Mouse (Mus musculus) megakaryocyte, embryonic 14.5 days (primary cell): ENCODE data around the gene Srgap3. TPM values are rescaled to one million over a fixed set of nuclear protein-coding genes. Genes with fewer than 3 reads are reported as not detected.

Source experiments
- H3K27me3 ChIP-seq: replicated peaks from 2 replicates; pipeline ENCODE3; 2012; ENCODE audit warnings: inconsistent platforms
- H3K36me3 ChIP-seq: replicated peaks from 2 replicates; pipeline ENCODE3; 2012; ENCODE audit warnings: low read length, inconsistent platforms, mixed read lengths
- H3K4me1 ChIP-seq: 2 replicates; pipeline ENCODE4 v1.6.1; 2012; ENCODE audit warnings: inconsistent platforms
- H3K4me3 ChIP-seq: replicated peaks from 2 replicates; pipeline ENCODE3; 2012; ENCODE audit warnings: moderate library complexity, mild to moderate bottlenecking, inconsistent platforms
- H3K9me3 ChIP-seq: 2 replicates; pipeline ENCODE4 v1.6.1; 2012; ENCODE audit warnings: inconsistent platforms
- FLI1 ChIP-seq: IDR thresholded peaks from 2 replicates; pipeline ENCODE4 v1.6.1; 2012; ENCODE audit warnings: low read length, inconsistent platforms, mixed read lengths
- GATA1 ChIP-seq: IDR thresholded peaks from 3 replicates; pipeline ENCODE4 v1.6.1; 2012; ENCODE audit warnings: mixed read lengths, low read length, inconsistent platforms, borderline replicate concordance
- polyA plus RNA-seq: library from polyadenylated mRNA; stranded (reverse); fragments of >175 nt; gene quantifications from 2 replicates; pipeline ENCODE4 v1.2.3, GENCODE M21; 2012; ENCODE audit warnings: low replicate concordance; ENCODE audit not compliant: insufficient read depth

The Srgap3 gene
- polyA plus RNA-seq, 1 experiment: 8.3 TPM

DNA sequence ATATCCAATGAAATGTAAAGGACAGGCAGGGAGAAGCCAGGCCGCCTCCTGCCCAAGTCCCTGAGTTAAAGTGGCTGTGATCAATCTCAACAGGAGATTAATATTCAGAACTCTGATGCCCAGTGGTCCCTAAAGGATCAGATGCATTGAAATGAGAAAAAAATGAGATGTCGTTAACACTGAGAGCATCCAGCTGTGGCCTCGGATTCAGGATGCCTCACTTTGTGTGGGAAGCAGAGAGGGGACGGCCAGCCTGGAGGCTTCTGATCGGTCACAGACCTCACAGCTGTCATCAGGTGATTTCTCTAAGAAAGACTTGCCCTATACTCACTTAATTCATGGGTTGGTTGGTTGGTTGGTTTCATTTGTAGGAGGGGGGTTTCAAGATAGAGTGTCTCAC is 106.7 kb downstream of the Srgap3 start:
- Histone ChIP-seq H3K27me3 (no peaks in the 10 kb centered on the region), H3K9me3 (no peaks in the 10 kb centered on the region), H3K4me1 (peaks cover 87% of the 10 kb centered on the region), H3K4me3 (no peak overlapping the region), H3K36me3 (peaks cover 62% of the 10 kb centered on the region)
- TF ChIP-seq FLI1 (no peak), GATA1 (no peak)

- Histone ChIP-seq H3K9me3 (no peaks in the 10 kb centered on the region), H3K27me3 (no peaks in the 10 kb centered on the region), H3K36me3 (peaks cover 52% of the 10 kb centered on the region), H3K4me1 (peaks cover 83% of the 10 kb centered on the region), H3K4me3 (no peak overlapping the region)
- TF ChIP-seq FLI1: no peak
- no peak for TF ChIP-seq GATA1
Observed at GRCm38 (mm10) chr6:112839391-112839790, 107.7 kb downstream of the Srgap3 start.

- Histone ChIP-seq H3K4me1 (peaks cover 83% of the 10 kb centered on the region), H3K4me3 (no peak overlapping the region), H3K9me3 (no peaks in the 10 kb centered on the region), H3K36me3 (peaks cover 47% of the 10 kb centered on the region), H3K27me3 (no peaks in the 10 kb centered on the region)
- TF ChIP-seq FLI1: no peak
- no peak for TF ChIP-seq GATA1
Observed at GRCm38 (mm10) chr6:112838879-112839278, 108.2 kb downstream of the Srgap3 start.

DNA sequence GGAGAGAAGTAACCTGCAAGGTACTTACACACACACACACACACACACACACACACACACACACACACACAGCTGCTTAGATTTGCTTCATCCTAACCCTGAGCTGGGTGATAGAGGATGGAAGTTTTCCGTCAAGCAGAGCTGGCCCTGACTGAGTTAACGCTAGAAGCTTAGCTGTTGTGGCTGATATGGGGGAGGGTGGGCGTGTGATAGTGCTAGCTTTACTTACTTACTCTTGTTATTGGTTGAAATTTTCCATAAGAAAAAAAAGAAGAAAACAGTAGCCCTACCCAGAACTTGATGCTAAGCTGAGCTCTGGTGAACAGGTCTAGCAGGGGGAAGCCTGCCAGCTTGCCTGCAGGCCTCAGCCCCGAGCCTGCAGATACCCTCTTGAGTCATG is 110.4 kb downstream of the Srgap3 start:
- Histone ChIP-seq H3K36me3 (peaks cover 47% of the 10 kb centered on the region), H3K27me3 (no peaks in the 10 kb centered on the region), H3K4me1 (peaks cover 89% of the 10 kb centered on the region), H3K9me3 (no peaks in the 10 kb centered on the region), H3K4me3 (no peak overlapping the region)
- no peak for TF ChIP-seq GATA1
- no peak for TF ChIP-seq FLI1

GRCm38 (mm10) chr6:112835413-112835812 is 111.7 kb downstream of the Srgap3 start:
- TF ChIP-seq GATA1 (no peak), FLI1 (no peak)

DNA sequence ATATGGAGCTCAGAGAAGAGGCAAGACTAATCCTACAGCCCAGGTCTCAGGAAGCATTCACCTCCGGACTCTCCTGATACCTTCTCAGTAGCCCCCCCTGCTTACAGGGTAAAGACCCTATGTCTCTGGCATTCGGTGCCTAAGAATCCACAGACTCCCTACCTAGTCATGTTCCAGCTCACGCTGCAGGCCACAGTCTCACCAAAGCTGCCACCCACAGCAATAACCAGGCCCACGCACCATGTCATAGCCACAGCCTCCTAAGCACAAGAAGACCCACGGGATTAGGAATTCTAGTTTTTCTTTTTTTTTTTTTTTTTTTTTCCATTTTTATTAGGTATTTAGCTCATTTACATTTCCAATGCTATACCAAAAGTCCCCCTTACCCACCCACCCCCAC is 112.6 kb downstream of the Srgap3 start:
- no peak for TF ChIP-seq GATA1
- TF ChIP-seq FLI1: no peak
- Histone ChIP-seq H3K36me3 (peaks cover 40% of the 10 kb centered on the region), H3K9me3 (no peaks in the 10 kb centered on the region)

More at GRCm38 (mm10) chr6:112835413-112835812, 111.7 kb downstream of the Srgap3 start:
- Histone ChIP-seq H3K4me1 (peaks cover 84% of the 10 kb centered on the region), H3K4me3 (peak overlapping the region; percentile 90), H3K36me3 (peaks cover 40% of the 10 kb centered on the region), H3K27me3 (no peaks in the 10 kb centered on the region), H3K9me3 (no peaks in the 10 kb centered on the region)

GRCm38 (mm10) chr6:112833763-112834162 is 113.3 kb downstream of the Srgap3 start:
- H3K9me3 ChIP-seq: no peaks in the 10 kb centered on the region
- peaks cover 41% of the 10 kb centered on the region for H3K36me3 ChIP-seq
- H3K4me1 ChIP-seq: peaks cover 84% of the 10 kb centered on the region
- no peaks in the 10 kb centered on the region for H3K27me3 ChIP-seq
- no peak for TF ChIP-seq GATA1
- TF ChIP-seq FLI1: no peak
- peak overlapping the region; percentile 89 for H3K4me3 ChIP-seq

More for the DNA sequence above, 112.6 kb downstream of the Srgap3 start:
- H3K4me3 ChIP-seq: peak overlapping the region; percentile 89
- peaks cover 84% of the 10 kb centered on the region for H3K4me1 ChIP-seq
- H3K27me3 ChIP-seq: no peaks in the 10 kb centered on the region

GRCm38 (mm10) chr6:112829196-112829595 is 117.9 kb downstream of the Srgap3 start:
- no peak for TF ChIP-seq GATA1
- TF ChIP-seq FLI1: no peak
- H3K27me3 ChIP-seq: no peaks in the 10 kb centered on the region

DNA sequence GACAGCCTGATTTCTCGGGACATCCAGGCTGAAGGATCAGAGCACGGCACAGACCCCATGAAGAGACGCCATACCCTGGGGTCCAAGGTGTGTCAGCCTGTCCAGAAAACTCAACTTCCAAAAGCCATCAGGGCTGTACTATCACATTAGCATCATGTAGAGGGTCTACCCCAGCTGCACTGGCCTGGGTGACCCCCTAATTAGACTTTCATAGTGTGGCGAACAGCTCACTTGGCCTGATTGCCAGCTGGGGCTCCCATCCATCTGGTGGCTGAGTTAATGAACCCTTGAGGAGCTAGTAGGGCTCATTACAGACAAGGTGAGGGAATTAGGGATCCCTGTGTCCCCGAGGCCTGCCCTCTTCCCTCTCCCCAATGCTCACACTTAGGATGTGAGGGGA is 118.6 kb downstream of the Srgap3 start:
- peaks cover 86% of the 10 kb centered on the region for H3K4me1 ChIP-seq
- no peaks in the 10 kb centered on the region for H3K9me3 ChIP-seq
- TF ChIP-seq GATA1 (no peak), FLI1 (no peak)
- no peaks in the 10 kb centered on the region for H3K27me3 ChIP-seq
- H3K4me3 ChIP-seq: no peak overlapping the region
- peaks cover 80% of the 10 kb centered on the region for H3K36me3 ChIP-seq

More at GRCm38 (mm10) chr6:112829196-112829595, 117.9 kb downstream of the Srgap3 start:
- Histone ChIP-seq H3K4me1 (peaks cover 89% of the 10 kb centered on the region), H3K9me3 (no peaks in the 10 kb centered on the region), H3K4me3 (no peak overlapping the region), H3K36me3 (peaks cover 75% of the 10 kb centered on the region)

DNA sequence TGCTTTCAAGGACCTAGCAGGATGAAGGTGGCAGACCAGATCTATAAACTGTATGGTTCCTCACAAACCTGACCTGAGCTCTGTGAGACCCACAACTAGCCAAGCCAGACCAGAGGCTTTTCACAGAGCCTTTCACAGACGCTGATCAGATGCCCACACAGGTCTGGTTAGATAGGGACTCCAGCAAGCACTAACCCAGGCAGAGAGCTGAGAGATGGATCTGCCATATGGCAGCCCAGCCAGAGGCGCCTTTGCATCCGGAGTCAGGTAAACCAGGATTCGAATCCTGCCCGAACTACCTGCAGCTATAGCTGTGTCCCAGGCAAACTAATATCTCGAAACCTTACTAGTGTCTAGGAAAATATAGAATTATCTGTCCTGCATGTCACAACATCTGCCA is 121.4 kb downstream of the Srgap3 start:
- Histone ChIP-seq H3K4me1 (peaks cover 96% of the 10 kb centered on the region), H3K9me3 (no peaks in the 10 kb centered on the region), H3K27me3 (no peaks in the 10 kb centered on the region), H3K36me3 (peaks cover 94% of the 10 kb centered on the region), H3K4me3 (no peak overlapping the region)
- TF ChIP-seq GATA1 (no peak), FLI1 (no peak)

GRCm38 (mm10) chr6:112823096-112823495 is 124.0 kb downstream of the Srgap3 start:
- TF ChIP-seq GATA1: no peak
- TF ChIP-seq FLI1: no peak
- Histone ChIP-seq H3K4me1 (peaks cover 91% of the 10 kb centered on the region), H3K4me3 (no peak overlapping the region), H3K27me3 (no peaks in the 10 kb centered on the region), H3K9me3 (no peaks in the 10 kb centered on the region), H3K36me3 (peaks cover 93% of the 10 kb centered on the region)
